Mouse (Mus musculus): ENCODE measurements at regions not wholly inside any gene's neighbourhood (a gene's known extent, or its start where the extent isn't known, plus 50 kb on each side); places are given as distances from the start of the nearest gene placed in this dataset.

DNA sequence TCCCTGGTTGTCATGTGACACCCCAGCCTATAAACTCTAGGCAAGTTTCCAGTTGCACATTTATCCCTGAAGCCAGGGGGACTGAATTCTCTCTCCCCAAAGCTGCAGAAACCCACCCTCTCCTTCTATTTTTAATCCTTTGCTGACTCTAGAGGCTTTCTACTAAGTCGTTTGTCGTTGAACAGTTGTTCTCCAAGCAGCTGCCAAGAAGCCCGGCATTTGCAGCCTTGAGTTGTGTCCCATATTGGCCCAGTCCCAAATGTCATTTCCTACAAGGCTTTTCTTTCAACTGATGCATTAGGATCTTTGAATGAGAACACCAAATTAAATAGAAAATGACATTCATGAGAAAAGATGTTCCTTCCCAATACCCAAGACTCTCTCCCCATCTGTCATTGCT lies 318.2 kb upstream of the Mon1b start:
- no peak for TF ChIP-seq GATA1 (IDR thresholded peaks at IDR 0.05; ENCODE audit: borderline replicate concordance, low read length)
- no peak for TF ChIP-seq FLI1 (IDR thresholded peaks at IDR 0.05; ENCODE audit: low read length)

Measured in megakaryocyte, embryonic 14.5 days (primary cell).